Mouse (Mus musculus) kidney, embryonic 14.5 days (tissue): Measurements from ENCODE around the gene Katna1. TPM values are rescaled to one million over a fixed set of nuclear protein-coding genes. Genes with fewer than 3 reads are reported as not detected.
A peak's percentile ranks its signal among the peaks of the same experiment; 100 is the strongest.

Experiments used
- ATAC-seq: fragments of 200-750 bp; cut with Nextera tagmentation; 2 replicates; pipeline ENCODE4 v1.8.0; 2017; ENCODE audit warnings: moderate number of reproducible peaks, mild to moderate bottlenecking, moderate TSS enrichment, moderate library complexity; ENCODE audit not compliant: low FRiP score, low TSS enrichment
- H3K27ac ChIP-seq: fragments of 300-500 bp; sonication (generic); 2 replicates; pipeline ENCODE4 v1.5.1; 2014; ENCODE audit warnings: low read depth, mild to moderate bottlenecking, low read length, moderate library complexity, mixed read lengths
- H3K27me3 ChIP-seq: fragments of 300-500 bp; sonication (generic); 2 replicates; pipeline ENCODE4 v1.6.1; 2014; ENCODE audit warnings: mild to moderate bottlenecking, low read length; ENCODE audit not compliant: control insufficient read depth, insufficient read depth
- H3K36me3 ChIP-seq: fragments of 300-500 bp; sonication (generic); 2 replicates; pipeline ENCODE4 v1.6.1; 2014; ENCODE audit warnings: low read length, mixed read lengths; ENCODE audit not compliant: control insufficient read depth, insufficient read depth
- H3K4me1 ChIP-seq: fragments of 300-500 bp; sonication (generic); 2 replicates; pipeline ENCODE4 v1.6.1; 2014; ENCODE audit warnings: low read length, mixed read lengths; ENCODE audit not compliant: control insufficient read depth, insufficient read depth
- H3K4me2 ChIP-seq: fragments of 300-500 bp; sonication (generic); replicated peaks from 2 replicates; pipeline ENCODE4 v1.6.1; 2014; ENCODE audit warnings: low read depth, mild to moderate bottlenecking, low read length
- H3K4me3 ChIP-seq: fragments of 300-500 bp; sonication (generic); 2 replicates; pipeline ENCODE4 v1.5.1; 2014; ENCODE audit warnings: mild to moderate bottlenecking, low read length
- H3K9ac ChIP-seq: fragments of 300-500 bp; sonication (generic); 2 replicates; pipeline ENCODE4 v1.6.1; 2014; ENCODE audit warnings: low read depth, mild to moderate bottlenecking, low read length, moderate library complexity
- H3K9me3 ChIP-seq: fragments of 300-500 bp; sonication (generic); 2 replicates; pipeline ENCODE4 v1.6.1; 2016; ENCODE audit warnings: low read length; ENCODE audit not compliant: control insufficient read depth
- WGBS: fragments of 180-500 bp; shearing (Covaris S2); extraction: QIAGEN DNeasy Blood & Tissue Kit; methylation state at CpG from one replicate; pipeline ENCODE4 v1.1.7; 2014; 5-methylcytosine and 5-hydroxymethylcytosine counted together
- polyA plus RNA-seq: library from polyadenylated mRNA; unstranded; fragments of >200 nt; fragmentation: Nextera tagmentation; extraction: Ambion mirVana; gene quantifications from 2 replicates; pipeline ENCODE4 v1.2.1, GENCODE M21; 2014

Gene Katna1
- polyA plus RNA-seq, 1 experiment from 2014 or later: 63.7 TPM

DNA sequence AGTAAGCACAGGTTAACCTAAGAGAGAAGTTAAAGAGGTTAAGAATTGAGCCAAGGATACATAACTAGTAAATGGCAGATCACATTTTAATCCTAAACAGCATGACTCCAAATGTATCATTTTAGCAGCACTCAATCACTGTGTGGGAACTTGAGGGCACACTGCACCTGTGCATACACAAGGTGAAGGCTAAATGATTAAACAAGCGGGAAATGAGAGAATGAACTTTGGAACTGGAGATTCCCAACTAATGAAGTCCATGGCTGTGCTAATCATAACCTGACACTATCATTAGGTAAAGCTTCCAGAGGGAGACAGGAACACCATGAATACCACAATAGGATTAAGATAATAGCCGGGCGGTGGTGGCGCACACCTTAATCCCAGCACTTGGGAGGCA is 46.5 kb downstream of the Katna1 start:
- ATAC-seq: no peak
- Histone ChIP-seq H3K9ac (no peak overlapping the region), H3K4me3 (no peak overlapping the region), H3K36me3 (peaks cover 60% of the 10 kb centered on the region), H3K4me2 (no peak overlapping the region), H3K4me1 (no peaks in the 10 kb centered on the region), H3K27ac (no peak overlapping the region), H3K27me3 (no peaks in the 10 kb centered on the region), H3K9me3 (no peaks in the 10 kb centered on the region)
- 95% methylated on average over 4 of the region's 4 CpGs for WGBS

DNA sequence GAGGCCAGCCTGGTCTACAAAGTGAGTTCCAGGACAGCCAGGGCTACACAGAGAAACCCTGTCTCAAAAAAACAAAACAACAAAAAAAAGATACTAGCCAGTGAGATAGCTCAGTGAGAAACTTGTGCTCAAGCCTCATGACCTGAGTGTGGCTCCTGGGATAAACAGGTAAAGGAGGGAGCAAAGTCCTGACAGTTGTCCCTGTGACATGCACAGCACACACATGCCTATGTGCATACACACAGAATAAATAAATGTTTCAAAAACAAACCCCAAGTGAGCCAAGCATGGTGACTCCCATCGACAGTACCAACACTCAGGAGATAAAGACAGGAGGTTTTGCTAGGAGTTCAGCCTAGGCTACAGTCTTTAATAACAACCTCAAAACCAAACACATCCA is 47.0 kb downstream of the Katna1 start:
- no peak for ATAC-seq
- no peak overlapping the region for H3K4me3 ChIP-seq
- no peaks in the 10 kb centered on the region for H3K27me3 ChIP-seq
- H3K9ac ChIP-seq: no peak overlapping the region
- peaks cover 59% of the 10 kb centered on the region for H3K36me3 ChIP-seq
- no peaks in the 10 kb centered on the region for H3K4me1 ChIP-seq
- no peak overlapping the region for H3K4me2 ChIP-seq
- no peaks in the 10 kb centered on the region for H3K9me3 ChIP-seq
- WGBS: 95% methylated on average over 1 of the region's 1 CpGs
- H3K27ac ChIP-seq: no peak overlapping the region

- ATAC-seq: no peak
- WGBS: 94% methylated on average over 8 of the region's 8 CpGs
- H3K4me1 ChIP-seq: peaks cover 3% of the 10 kb centered on the region; the same call in 1 of the 2 replicates
- H3K4me2 ChIP-seq: no peak overlapping the region
- H3K36me3 ChIP-seq: peaks cover 40% of the 10 kb centered on the region
- H3K27me3 ChIP-seq: no peaks in the 10 kb centered on the region
- no peak overlapping the region for H3K27ac ChIP-seq
- no peak overlapping the region for H3K4me3 ChIP-seq
- H3K9ac ChIP-seq: no peak overlapping the region
- no peaks in the 10 kb centered on the region for H3K9me3 ChIP-seq
These were observed 49.6 kb downstream of the Katna1 start for GRCm38 (mm10) chr10:7775421-7775820.

DNA sequence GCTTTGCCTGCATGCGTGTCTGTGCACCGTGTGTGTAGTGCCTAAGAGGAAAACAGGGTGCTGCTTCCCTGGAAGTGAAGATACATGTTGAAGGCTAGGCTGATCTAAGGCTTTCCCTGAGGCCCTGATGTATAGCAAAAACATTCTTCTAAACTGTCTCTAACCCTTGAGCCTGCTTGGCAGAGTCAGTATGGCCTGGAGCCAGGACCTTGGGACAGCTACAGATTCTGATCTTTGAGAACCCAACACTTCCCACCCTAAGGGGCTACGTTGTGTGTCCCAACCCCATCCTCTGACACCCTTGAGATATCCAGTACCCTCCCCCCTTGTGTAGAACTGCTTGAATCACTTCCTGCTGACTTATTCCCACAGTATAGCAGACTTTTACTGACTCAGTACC is 52.6 kb downstream of the Katna1 start:
- H3K4me2 ChIP-seq: no peak overlapping the region
- H3K4me3 ChIP-seq: no peak overlapping the region
- no peaks in the 10 kb centered on the region for H3K9me3 ChIP-seq
- H3K9ac ChIP-seq: no peak overlapping the region
- WGBS: 90% methylated on average over 3 of the region's 3 CpGs
- no peak overlapping the region for H3K27ac ChIP-seq
- no peaks in the 10 kb centered on the region for H3K27me3 ChIP-seq
- H3K4me1 ChIP-seq: peaks cover 3% of the 10 kb centered on the region; the same call in 1 of the 2 replicates
- ATAC-seq: no peak
- H3K36me3 ChIP-seq: peaks cover 19% of the 10 kb centered on the region; the same call in 1 of the 2 replicates

DNA sequence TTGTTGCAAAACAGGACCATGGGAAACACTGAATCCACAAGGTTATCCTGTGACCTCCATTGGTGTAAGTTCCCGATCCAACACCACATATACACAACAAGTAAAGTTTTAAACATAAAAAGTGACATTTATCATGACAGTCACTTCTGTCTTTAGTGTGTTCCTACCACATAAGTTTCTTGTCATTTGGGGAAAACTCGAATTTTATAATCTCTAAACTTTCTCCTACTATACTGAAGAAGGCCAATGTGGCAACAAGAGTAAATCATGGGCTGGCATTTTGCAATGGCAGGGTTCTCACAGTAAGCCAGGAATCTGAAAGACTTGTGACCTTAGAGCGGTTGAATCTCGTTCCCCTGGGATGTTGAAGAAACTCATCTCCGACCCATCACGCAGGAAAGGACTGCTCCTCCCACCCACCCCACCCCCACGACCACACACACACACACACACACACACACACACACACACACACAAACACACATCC is 54.0 kb downstream of the Katna1 start:
- Histone ChIP-seq H3K4me3 (peak overlapping the region; percentile 81), H3K36me3 (peaks cover 12% of the 10 kb centered on the region; the same call in 1 of the 2 replicates), H3K9me3 (no peaks in the 10 kb centered on the region), H3K4me1 (peaks cover 3% of the 10 kb centered on the region; the same call in 1 of the 2 replicates), H3K27me3 (no peaks in the 10 kb centered on the region), H3K27ac (no peak overlapping the region), H3K9ac (peak overlapping the region; percentile 73), H3K4me2 (peak overlapping the region; percentile 82)
- WGBS: 16% methylated on average over 7 of the region's 7 CpGs
- ATAC-seq: no peak; the same call in 1 of the 2 replicates

DNA sequence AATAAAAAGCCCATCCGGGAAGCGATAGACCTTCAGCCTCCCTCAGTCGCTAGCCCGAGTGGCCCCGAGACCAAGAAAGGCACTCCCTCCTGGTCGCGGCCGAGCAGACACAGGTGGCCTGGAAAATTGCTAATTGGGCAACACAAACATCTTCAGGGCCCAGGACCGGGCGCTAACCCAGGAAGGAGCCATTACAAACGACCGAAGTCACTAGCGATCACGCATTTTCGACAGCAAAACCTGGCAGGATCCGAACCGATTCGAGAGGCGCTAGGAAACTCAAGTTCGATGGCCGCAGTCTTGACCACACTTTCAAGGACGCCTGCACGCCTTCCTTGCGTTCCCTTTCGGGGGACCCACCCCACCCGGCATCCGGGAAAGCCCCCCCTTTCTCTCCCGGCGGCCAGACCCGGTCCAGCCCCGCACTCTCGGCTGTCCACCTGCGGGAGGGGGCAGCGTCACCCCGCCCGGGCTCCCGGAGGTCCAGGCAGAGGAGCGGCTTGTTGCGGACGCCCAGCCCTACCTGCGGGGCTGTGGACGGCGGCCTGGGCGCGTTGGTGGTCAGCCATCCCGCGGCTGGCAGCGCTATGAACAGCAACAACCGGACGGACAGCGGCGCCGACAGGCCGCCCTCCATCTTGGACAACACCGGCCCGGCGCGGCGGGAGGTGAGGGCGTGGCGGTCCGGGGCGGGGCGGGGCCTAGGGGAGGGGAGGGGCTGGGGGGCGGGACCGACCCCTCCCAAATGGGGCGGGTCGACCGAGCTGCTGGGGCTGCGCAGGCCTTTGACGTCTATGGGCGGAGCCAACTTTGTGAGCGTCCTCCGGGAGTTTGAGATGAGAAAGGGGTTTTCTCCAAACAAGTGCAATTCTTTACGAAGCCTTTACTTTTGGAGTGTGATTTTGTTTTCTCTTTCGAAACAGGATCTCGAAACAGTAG is 54.7 kb downstream of the Katna1 start:
- peak overlapping the region; percentile 82 for H3K4me2 ChIP-seq
- H3K4me1 ChIP-seq: peaks cover 3% of the 10 kb centered on the region; the same call in 1 of the 2 replicates
- H3K9ac ChIP-seq: peak overlapping the region; percentile 73
- under 1% methylated on average over 59 of the region's 77 CpGs for WGBS
- peak overlapping the region; percentile 81 for H3K4me3 ChIP-seq
- H3K27me3 ChIP-seq: no peaks in the 10 kb centered on the region
- ATAC-seq: peak; percentile 96
- H3K9me3 ChIP-seq: no peaks in the 10 kb centered on the region
- peak overlapping the region; percentile 57; the same call in 1 of the 2 replicates for H3K27ac ChIP-seq
- H3K36me3 ChIP-seq: peaks cover 12% of the 10 kb centered on the region; the same call in 1 of the 2 replicates

DNA sequence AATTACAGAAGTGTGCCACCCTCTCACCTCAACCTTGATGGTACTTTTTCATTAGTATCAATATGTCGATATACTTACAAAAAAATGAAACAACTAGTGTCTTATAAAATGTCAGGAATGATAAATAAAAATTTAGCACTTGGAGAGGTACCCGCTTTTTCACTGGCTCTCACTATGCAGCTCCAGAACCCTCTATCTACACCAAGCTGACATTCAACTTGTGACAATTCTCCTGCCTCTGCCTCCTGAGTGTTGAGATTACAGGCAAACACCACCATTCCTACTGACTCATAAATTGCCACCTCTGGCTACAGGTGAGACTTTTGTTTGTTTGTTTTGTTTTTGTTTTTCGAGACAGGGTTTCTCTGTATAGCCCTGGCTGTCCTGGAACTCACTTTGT is 55.4 kb downstream of the Katna1 start:
- H3K4me3 ChIP-seq: peak overlapping the region; percentile 81
- no peaks in the 10 kb centered on the region for H3K9me3 ChIP-seq
- 58% methylated on average over 3 of the region's 3 CpGs for WGBS
- ATAC-seq: peak; percentile 11; the same call in 1 of the 2 replicates
- peak overlapping the region; percentile 51 for H3K4me2 ChIP-seq
- H3K27ac ChIP-seq: no peak overlapping the region
- peaks cover 3% of the 10 kb centered on the region; the same call in 1 of the 2 replicates for H3K4me1 ChIP-seq
- peak overlapping the region; percentile 23; the same call in 1 of the 2 replicates for H3K9ac ChIP-seq
- peaks cover 12% of the 10 kb centered on the region; the same call in 1 of the 2 replicates for H3K36me3 ChIP-seq
- no peaks in the 10 kb centered on the region for H3K27me3 ChIP-seq

DNA sequence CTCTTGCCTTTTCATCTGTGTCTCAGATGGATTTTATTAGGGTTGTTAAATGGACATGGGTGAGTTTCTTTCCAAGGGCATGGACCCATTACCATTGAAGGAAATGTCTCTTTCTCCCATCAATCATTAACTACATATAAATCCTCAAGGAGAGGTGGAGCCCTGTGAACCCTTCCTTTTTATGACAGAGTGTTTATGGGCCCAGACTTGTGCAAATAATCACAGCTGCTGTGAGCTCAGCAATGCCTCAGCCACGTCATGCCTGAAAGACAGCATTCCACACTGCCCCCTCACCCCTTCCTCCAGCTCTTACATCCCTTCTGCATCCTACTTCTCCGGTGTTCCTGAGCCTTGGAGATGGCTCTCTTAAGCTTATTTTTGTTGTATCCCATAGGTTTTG is 61.5 kb downstream of the Katna1 start:
- Histone ChIP-seq H3K9ac (no peak overlapping the region), H3K4me2 (no peak overlapping the region), H3K4me3 (no peak overlapping the region), H3K36me3 (peaks cover 12% of the 10 kb centered on the region; the same call in 1 of the 2 replicates), H3K27ac (no peak overlapping the region), H3K27me3 (no peaks in the 10 kb centered on the region), H3K9me3 (no peaks in the 10 kb centered on the region), H3K4me1 (0 out of 2 replicates have a peak, but pooled peaks cover 4% of the 10 kb centered on the region)
- 46% methylated on average over 2 of the region's 2 CpGs for WGBS
- ATAC-seq: no peak
